Mouse (Mus musculus) cerebellum, adult 18-20 months (tissue): Measurements from ENCODE around the gene Nop53.

Experiments
- DNase-seq, 2 experiments: peaks; one replicate each; pipeline ENCODE4 v3.0.0; 2021

Nop53 gene

DNA sequence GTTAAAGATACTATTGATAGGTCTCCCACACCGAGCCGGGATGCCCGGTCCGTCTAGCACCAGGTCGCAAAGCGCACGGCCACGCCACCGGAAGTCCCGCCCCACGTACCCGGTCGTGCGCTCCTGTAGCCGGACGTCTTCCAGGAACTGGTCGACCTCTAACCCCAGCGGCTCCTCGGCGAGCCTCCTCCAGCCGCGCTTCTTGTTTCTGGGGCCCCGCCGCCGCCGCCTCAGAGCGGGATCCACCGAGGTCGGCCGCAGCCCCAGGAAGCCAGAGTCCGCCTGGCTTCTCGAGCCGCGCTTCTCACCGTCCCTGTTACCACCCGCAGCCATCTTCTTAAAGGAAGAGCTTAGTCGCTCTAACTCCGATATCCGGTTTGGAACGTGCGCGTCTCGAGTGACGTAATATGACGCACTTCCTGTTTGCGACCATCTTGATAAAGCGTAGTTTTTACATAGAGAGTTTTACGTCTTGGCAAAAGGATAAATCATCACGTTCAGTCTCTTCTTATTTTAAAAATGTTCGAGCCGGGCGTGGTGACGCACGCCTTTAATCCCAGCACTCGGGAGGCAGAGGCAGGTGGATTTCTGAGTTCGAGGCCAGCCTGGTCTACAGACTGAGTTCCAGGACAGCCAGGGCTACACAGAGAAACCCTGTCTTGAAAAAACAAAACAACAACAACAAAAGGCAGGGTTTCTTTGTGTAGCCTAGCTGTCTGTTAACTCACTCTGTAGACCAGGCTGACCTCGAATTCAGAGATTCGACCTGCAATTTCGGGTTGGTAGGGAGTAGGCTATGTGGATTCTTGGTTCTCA is at the start of gene Nop53:
Nop53 (minus strand) TSS at position 354 of the 816 bp plus-strand sequence.
- DNase-seq, result peak; percentile 93 to 96

DNA sequence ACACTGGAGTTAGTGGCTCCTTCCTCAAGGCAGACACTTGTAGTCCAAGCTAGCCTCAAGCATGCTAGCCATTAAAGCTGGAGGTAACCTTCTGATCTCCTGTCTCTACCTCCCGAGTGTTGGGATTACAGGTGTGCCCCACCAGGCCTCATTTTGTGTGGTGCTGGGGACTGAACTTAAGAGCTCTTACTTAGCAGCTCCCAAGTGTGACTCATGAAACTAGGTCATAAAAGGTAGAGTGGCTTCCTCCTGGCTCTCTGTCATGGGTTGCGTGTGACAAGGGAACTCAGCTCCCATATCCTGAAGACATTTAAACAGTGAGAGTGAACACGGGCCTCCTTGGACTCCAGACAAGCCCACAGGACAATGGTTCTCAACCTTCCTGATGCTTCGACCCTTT is 47.9 kb upstream of the Nop53 start:
- DNase-seq, result no peak

- no peak for DNase-seq
These were observed 47.3 kb upstream of the Nop53 start for GRCm38 (mm10) chr7:15993152-15993551.

DNA sequence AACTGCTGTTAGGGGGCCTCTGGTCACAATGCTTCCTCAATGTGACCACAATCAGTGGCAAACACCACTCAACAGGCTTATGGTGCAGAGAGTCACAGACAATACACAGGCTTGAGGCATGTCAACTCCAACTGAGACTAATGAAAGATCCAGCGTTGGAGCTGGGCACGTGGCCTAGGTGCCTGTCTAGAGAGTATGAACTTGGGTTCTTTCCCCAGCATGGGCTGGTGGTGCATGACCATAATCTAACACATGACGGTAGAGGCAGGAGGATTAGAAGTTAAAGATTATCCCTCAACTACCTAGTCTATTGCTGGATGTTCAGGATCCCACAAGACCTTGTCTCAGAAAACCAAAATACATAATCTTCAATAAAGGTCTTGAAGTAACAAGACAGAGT is 45.9 kb upstream of the Nop53 start:
- DNase-seq, result no peak

GRCm38 (mm10) chr7:15987661-15988356 is 41.9 kb upstream of the Nop53 start:
- DNase-seq, result no peak

DNA sequence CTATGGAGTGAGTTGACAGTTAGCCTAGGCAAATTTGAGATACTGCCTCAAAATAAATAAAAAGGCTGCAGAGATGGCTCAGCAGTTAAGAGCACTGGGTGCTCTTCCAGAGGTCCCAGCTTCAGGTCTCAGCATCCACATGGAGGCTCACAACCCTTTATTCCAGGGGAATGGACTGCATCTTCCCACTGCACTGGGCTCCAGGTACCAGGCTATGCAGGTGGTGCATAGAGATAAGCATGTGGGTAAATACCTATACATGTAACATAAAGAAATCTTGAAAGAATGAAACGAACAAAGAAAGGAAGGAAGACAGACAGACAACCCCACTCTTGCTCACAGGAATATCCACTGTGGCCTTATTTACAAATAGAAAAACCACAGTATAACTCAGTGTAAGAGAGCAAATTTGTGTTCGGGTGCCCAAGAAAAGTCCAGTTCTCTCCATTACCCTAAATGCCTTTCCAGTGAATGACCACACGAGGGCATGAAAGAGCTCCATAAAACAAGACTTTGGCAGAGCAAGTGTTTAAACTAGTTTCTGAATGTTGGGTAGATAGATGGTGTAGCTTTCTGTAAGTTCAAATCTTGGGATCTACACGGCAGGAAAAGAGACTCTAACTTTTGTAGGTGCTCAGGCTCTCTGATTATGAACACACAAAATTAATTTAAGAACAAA is 37.0 kb upstream of the Nop53 start:
- DNase-seq, result peak; percentile 50 to 56

DNA sequence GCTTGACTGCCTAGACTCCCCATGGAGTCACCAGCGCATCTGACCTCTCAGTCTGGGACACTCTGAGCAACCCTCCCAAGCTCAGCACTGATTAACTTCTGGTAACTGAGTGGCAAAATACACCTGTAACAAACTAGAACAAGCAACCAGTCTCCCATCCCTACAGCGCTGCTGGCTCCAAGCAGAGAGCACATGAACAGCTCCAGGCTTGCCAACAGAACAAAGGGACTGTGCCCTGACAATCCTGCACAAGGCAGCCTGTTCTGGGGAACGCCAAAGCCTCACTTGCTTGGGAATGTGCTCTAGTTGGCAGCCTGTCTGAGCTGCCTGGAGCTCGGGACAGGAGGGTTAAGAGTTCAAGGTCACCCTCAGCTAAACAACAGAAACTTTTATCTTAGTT is 35.7 kb upstream of the Nop53 start:
- no peak for DNase-seq

- no peak for DNase-seq
These were observed 34.4 kb upstream of the Nop53 start for GRCm38 (mm10) chr7:15980246-15980645.

DNA sequence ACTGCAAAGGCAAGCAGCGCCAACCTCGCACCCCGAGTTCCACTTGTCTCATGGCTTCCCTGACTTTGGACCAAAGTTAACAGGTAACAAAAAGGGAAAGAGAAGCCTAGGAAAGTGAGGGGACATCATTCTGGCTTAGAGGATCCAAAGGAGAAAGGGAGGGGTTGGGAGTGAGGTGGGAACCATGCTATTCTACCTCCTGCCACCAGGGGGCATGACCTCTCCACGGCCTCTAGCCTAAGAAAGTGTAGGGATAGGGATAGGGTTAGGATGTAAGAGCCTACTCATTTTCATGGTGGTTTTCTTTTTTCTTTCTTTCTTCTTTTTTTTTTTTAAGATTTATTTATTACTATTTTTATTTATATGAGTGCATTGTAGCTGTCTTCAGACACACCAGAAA is 30.0 kb upstream of the Nop53 start:
- DNase-seq, result peak; percentile 69 to 78

GRCm38 (mm10) chr7:15975451-15975850 is 29.6 kb upstream of the Nop53 start:
- no peak for DNase-seq

DNA sequence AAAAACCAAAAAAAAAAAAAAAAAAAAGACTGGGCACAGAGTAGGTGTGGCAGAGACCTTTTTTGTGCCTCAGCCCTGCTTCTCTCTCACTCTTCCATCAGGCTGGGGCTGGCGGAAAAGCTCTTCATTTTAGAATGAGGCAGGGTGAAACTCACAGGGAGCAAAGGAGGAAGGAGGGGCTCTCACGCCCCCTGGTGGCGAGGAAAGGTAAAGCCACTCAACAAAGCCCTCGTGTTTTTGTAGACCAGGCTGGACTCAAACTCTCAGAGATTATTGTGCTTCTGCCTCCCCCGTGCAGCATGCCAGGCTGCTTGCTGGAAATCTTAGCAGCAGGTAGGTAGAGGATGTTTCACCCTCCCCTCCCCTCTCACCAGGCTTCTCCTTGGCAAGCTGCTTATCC is 28.8 kb upstream of the Nop53 start:
- DNase-seq, result peak; percentile 61 to 78

DNA sequence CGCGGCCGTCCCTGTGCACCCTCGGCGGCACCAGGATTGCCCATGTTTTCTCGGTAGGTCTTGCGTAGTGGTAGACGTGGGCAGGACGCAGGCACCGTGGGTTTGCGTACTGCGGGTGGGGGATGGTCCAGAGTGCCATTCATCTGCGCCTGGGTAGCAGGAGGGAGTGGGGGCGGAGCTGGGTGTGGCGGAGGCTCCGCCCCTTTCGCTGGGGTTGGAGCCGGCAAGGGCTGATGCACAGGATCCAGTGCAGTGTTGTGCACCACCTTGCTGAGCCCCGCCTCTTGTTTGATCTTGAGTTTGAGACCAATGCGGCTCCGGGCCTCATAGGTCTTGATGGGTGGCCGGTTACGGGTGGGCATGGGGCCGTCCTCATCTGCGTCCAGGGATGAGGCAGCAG is 26.4 kb upstream of the Nop53 start:
- DNase-seq, result no peak

GRCm38 (mm10) chr7:15969674-15970073 is 23.8 kb upstream of the Nop53 start:
- no peak for DNase-seq

DNA sequence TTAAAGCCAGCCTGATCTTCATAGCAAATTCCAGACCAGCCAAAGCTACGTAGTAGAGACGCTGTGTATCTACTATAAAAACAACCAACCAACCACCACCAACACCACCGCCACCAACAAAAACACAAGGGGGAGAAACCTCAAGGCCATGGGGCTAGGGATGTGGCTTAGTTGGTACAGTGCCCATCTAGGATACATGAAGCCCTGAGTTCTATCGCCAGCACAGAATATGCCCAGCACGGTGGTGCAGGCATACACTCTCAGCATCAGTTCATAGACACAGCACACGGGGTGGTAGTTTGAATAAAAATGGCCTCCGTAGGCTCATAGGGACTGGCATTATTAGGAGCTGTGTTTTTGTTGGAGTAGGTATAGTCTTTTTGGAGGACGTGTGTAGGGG is 22.4 kb upstream of the Nop53 start:
- no peak for DNase-seq

DNA sequence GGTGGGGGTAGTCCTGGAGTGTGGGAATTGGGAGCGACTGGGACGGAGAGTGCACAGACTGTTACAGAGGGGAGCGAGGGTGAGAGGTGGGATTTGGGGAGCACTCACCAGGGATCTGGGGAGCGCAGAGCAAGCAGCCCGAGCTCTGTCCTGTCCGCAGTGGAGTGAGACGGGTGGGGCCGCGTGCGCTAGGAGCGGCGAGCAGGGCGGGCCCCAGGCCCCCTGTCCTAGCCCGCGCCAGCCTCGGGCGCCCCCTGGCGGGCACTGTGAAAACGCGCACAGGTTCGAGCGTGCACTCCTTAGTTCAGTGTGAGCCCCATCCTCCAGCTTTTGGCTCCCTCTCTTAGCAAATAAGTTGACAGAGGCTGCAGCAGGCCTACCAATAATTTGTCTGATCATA is 21.4 kb upstream of the Nop53 start, which contains the start of gene Ehd2:
Ehd2 (minus strand) TSS at position 256 of the 400 bp plus-strand sequence.
- peak; percentile 73 to 86 for DNase-seq

DNA sequence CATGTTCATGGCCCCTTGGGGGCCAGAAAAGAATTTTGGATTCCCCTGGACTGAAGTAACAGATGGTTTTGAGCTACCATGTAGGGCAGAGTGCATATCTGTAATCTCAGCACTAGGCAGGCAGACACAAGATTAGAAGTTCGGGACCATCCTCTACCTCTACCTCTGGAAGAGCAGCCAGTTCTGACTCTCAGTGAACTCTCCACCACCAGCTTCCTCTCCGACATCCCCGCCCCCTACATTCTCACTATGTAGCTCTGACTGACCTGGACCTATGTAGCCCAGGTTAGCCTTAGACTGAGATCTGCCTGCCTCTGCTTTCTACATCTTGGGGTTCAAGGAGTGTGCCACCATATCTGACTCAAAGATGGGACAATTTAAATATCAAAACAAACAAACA is 20.6 kb upstream of the Nop53 start:
- DNase-seq, result no peak

DNA sequence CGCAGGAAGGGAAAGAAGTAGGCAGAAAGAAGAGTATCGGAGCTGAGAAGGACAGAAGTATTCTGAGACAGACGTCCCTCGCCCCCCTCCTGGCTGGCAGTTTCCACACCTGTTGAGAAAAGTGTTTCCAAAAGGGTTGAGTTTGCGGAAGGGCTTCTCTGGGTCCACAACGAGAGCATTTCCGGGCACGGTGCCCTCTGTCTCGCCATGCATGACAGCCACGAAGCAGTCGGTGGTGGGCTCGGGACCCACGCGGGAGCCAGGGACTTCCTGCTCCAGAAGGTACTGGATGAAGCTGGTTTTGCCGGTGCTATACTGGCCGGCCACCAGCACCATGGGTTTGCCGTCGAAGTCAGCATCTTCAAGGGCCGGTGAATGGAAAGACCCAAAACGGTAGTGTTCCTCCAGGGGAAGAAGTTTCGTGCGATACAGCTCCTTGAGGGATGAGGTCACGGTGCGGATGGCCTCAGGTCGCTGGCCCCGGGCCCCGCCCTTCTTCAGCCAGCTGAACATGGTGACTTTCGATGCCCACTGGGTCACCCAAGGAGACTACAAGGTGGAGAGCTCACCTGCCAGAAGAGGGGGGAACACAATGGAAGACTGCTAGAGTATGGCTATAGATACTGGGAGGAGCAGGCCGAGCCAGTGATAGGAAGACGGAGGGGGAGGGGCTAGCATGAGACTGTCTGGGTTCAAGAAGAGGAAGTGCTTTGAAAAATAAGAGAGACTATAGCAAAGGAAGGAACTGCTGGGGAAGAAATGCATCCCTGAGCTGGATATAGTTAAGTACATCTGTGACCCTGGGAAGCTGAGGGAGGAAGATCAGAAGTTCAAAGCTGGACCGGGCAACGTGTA is 18.2 kb upstream of the Nop53 start:
- no peak for DNase-seq

GRCm38 (mm10) chr7:15962311-15963288 is 16.7 kb upstream of the Nop53 start:
- DNase-seq, result no peak

DNA sequence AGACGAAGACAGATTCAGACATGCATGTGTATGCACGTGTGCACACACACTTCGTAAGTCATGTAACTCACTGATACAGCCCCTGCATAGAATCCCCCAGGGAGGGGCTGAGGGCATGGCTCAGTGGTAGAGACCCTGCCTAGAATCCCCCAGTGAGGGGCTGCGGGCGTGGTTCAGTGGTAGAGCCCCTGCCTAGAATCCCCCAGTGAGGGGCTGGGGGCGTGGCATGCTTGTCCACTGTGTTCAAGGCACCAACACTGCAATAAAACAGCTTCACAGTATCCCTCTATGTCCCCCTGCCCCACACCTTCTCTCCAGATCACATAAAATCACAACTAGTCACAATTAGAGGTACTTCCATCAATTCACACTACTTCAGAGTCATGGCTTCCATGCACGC is 15.9 kb upstream of the Nop53 start:
- DNase-seq, result no peak

GRCm38 (mm10) chr7:15961239-15961638 is 15.4 kb upstream of the Nop53 start:
- DNase-seq, result no peak

DNA sequence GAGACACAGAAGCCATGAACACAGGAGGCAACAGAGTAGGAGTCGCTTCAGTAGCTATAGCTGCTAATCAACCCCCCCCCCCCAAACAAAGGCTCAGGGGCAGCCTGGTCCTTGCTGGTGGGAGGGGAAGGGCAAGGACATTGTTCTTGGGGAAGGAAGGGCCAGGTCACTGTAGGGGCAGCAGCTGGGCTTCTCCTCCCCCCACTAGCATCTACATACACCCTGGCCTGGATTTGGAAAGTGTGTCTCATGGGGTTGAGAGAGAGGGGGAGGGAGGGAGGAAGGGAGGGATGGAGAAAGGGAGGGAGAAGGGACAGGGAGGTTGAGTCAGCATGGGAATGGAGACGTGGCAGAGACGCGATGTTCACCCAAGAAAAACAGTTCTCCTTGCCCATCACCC is 14.8 kb upstream of the Nop53 start:
- DNase-seq, result no peak

DNA sequence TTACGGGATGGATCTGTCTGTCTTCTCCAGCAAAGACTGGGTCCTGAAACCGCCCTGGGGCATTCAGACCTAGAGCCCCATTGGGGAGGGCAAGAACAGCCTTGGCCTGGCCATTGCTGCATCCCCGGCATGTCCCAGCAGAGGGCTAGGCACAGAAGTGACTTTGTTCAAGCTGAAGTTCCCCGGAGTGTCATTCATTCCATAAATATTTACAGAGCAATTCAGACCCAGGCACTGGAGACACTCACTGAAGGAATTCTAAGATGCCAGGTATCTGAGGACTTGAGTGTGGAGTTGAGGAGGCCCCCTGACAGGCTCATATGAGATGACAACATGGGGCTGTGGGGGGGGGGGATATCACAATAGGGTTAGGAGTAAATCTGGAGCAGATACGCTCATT is 10.3 kb upstream of the Nop53 start:
- DNase-seq, result no peak
